ENCODE assay signal across 17 mouse cellular contexts in genomic region chr5:117667314-117667713, GRCm38 (mm10).
DNase-seq lines count a peak whose midpoint lies in the region; ATAC-seq and TF ChIP-seq lines count a peak whose summit lies in the region.
"Had no signal": no experiment of that assay in that cellular context is flagged by ENCODE, and none has a peak within 500 bp of the region (broad histone marks: within the 10 kb centered on the region; RNA-seq: fewer than 3 reads in every experiment).

No protein-coding gene starts in this region.

- no peak overlapping the region for H3K4me3 ChIP-seq in cerebellum, adult 2 months (replicated peaks; ENCODE audit: insufficient read depth, low read depth, low read length)
- H3K4me3 ChIP-seq in hindbrain, embryonic 14.5 days (replicated peaks; ENCODE audit: low read length), result no peak overlapping the region
- no peak overlapping the region for H3K4me3 ChIP-seq in hindbrain, postnatal 0 days (ENCODE audit: low read length)
- no peak overlapping the region for H3K4me3 ChIP-seq in lung, embryonic 16.5 days (ENCODE audit: low read length)
- H3K4me3 ChIP-seq in neural tube, embryonic 15.5 days (replicated peaks), result no peak overlapping the region
- H3K4me3 ChIP-seq: gastrocnemius, adult 2 months; heart, embryonic 10.5 days; midbrain, embryonic 10.5 days had no signal

- no peak for ATAC-seq in hindbrain, embryonic 14.5 days (ENCODE audit: low FRiP score)
- ATAC-seq in hindbrain, postnatal 0 days, result no peak
- ATAC-seq in lung, embryonic 16.5 days (ENCODE audit: low read depth), result peak; percentile 51
- no peak for ATAC-seq in neural tube, embryonic 15.5 days (ENCODE audit: low FRiP score)
- ATAC-seq: activated CD4-positive, CD25-positive, alpha-beta regulatory T cell, adult 4 months had no signal

- H3K4me1 ChIP-seq in cerebellum, adult 2 months (ENCODE audit: control insufficient read depth, insufficient read depth, low read length), result peaks cover 17% of the 10 kb centered on the region
- H3K4me1 ChIP-seq in hindbrain, embryonic 14.5 days (replicated peaks; ENCODE audit: control insufficient read depth, insufficient read depth, low read length), result peaks cover 19% of the 10 kb centered on the region; the same call in 1 of the 2 replicates
- H3K4me1 ChIP-seq in hindbrain, postnatal 0 days (ENCODE audit: insufficient read depth, low read length), result peaks cover 12% of the 10 kb centered on the region; the same call in 1 of the 2 replicates
- H3K4me1 ChIP-seq in lung, embryonic 16.5 days (replicated peaks; ENCODE audit: control insufficient read depth, insufficient read depth, low read length), result peaks cover 8% of the 10 kb centered on the region; the same call in 1 of the 2 replicates
- peaks cover 23% of the 10 kb centered on the region for H3K4me1 ChIP-seq in neural tube, embryonic 15.5 days

- H3K27me3 ChIP-seq in cerebellum, adult 2 months (ENCODE audit: control insufficient read depth, insufficient read depth, low read length), result no peaks in the 10 kb centered on the region
- H3K27me3 ChIP-seq in hindbrain, embryonic 14.5 days (ENCODE audit: control insufficient read depth, insufficient read depth, low read length), result no peaks in the 10 kb centered on the region
- H3K27me3 ChIP-seq in hindbrain, postnatal 0 days (ENCODE audit: insufficient read depth, low read length), result no peaks in the 10 kb centered on the region
- H3K27me3 ChIP-seq in lung, embryonic 16.5 days (ENCODE audit: control insufficient read depth, insufficient read depth, low read depth, low read length), result no peaks in the 10 kb centered on the region
- H3K27me3 ChIP-seq in neural tube, embryonic 15.5 days (replicated peaks), result no peaks in the 10 kb centered on the region

- TF ChIP-seq CTCF in cerebellum, adult 2 months (IDR thresholded peaks at IDR 0.05; ENCODE audit: borderline replicate concordance, insufficient read depth, low read depth, low read length), result no peak
- TF ChIP-seq CTCF in hindbrain, postnatal 0 days (IDR thresholded peaks at IDR 0.05; ENCODE audit: low read depth), result no peak

- no peaks in the 10 kb centered on the region for H3K36me3 ChIP-seq in hindbrain, embryonic 14.5 days (replicated peaks; ENCODE audit: control insufficient read depth, insufficient read depth)
- H3K36me3 ChIP-seq in hindbrain, postnatal 0 days (ENCODE audit: insufficient read depth, low read length), result no peaks in the 10 kb centered on the region
- no peaks in the 10 kb centered on the region for H3K36me3 ChIP-seq in lung, embryonic 16.5 days (ENCODE audit: control insufficient read depth, insufficient read depth, low read length)
- no peaks in the 10 kb centered on the region for H3K36me3 ChIP-seq in neural tube, embryonic 15.5 days
- H3K36me3 ChIP-seq: G1E; heart, embryonic 10.5 days; midbrain, embryonic 10.5 days had no signal

- H3K4me2 ChIP-seq in hindbrain, embryonic 14.5 days (replicated peaks), result no peak overlapping the region
- H3K4me2 ChIP-seq in hindbrain, postnatal 0 days (ENCODE audit: low read depth, low read length), result no peak overlapping the region
- no peak overlapping the region for H3K4me2 ChIP-seq in lung, embryonic 16.5 days (ENCODE audit: low read depth, low read length)
- no peak overlapping the region for H3K4me2 ChIP-seq in neural tube, embryonic 15.5 days

- 41% methylated on average over 3 of the region's 4 CpGs for WGBS in cerebellum, adult 2 months
- WGBS in hindbrain, embryonic 14.5 days, result 78% methylated on average over 3 of the region's 4 CpGs
- 44% methylated on average over 3 of the region's 4 CpGs for WGBS in hindbrain, postnatal 0 days
- 44% methylated on average over 3 of the region's 4 CpGs for WGBS in lung, embryonic 16.5 days
- 33% methylated on average over 3 of the region's 4 CpGs for WGBS in neural tube, embryonic 15.5 days

- no peaks in the 10 kb centered on the region for H3K9me3 ChIP-seq in hindbrain, embryonic 14.5 days (ENCODE audit: control insufficient read depth, low read length)
- no peaks in the 10 kb centered on the region for H3K9me3 ChIP-seq in hindbrain, postnatal 0 days (ENCODE audit: low read length)
- no peaks in the 10 kb centered on the region for H3K9me3 ChIP-seq in lung, embryonic 16.5 days (ENCODE audit: control insufficient read depth, low read length)
- no peaks in the 10 kb centered on the region for H3K9me3 ChIP-seq in neural tube, embryonic 15.5 days (replicated peaks)
- H3K9me3 ChIP-seq: heart, embryonic 10.5 days; midbrain, embryonic 10.5 days had no signal

- DNase-seq in cerebellum, adult 18-20 months, result peak; percentile 20 to 30
- no peak for DNase-seq in cerebellum, adult 2 months
- DNase-seq in hindbrain, embryonic 14.5 days (ENCODE audit: low spot score), result no peak
- DNase-seq in hindbrain, postnatal 0 days (ENCODE audit: low spot score), result no peak
- no peak for DNase-seq in lung, postnatal 10 days
- DNase-seq: adrenal gland, postnatal 10 days; gastrocnemius, adult 2 months; liver; right cerebral cortex, adult 18-20 months; thymus, postnatal 36 days had no signal

- no peak overlapping the region for H3K27ac ChIP-seq in cerebellum, adult 2 months (ENCODE audit: insufficient read depth, low read length)
- peak overlapping the region; percentile 43; the same call in 1 of the 2 replicates for H3K27ac ChIP-seq in hindbrain, embryonic 14.5 days
- no peak overlapping the region for H3K27ac ChIP-seq in hindbrain, postnatal 0 days
- H3K27ac ChIP-seq in lung, embryonic 16.5 days (ENCODE audit: low read length), result no peak overlapping the region
- H3K27ac ChIP-seq in neural tube, embryonic 15.5 days (replicated peaks), result 0 out of 2 replicates have a peak overlapping the region, but pooled peaks have one; percentile 23
- H3K27ac ChIP-seq: gastrocnemius, adult 2 months; heart, embryonic 10.5 days; macrophage; midbrain, embryonic 10.5 days had no signal

- H3K9ac ChIP-seq in hindbrain, embryonic 14.5 days, result no peak overlapping the region
- no peak overlapping the region for H3K9ac ChIP-seq in hindbrain, postnatal 0 days (replicated peaks; ENCODE audit: low read length)
- H3K9ac ChIP-seq in lung, embryonic 16.5 days (ENCODE audit: low read length), result no peak overlapping the region
- no peak overlapping the region for H3K9ac ChIP-seq in neural tube, embryonic 15.5 days (replicated peaks)

- TF ChIP-seq POLR2A in cerebellum, adult 2 months (IDR thresholded peaks at IDR 0.05; ENCODE audit: borderline replicate concordance, insufficient read depth, low read length), result no peak

Comparison
In these comparisons a context has a peak if more than half of its experiments do, and no peak if none do; other contexts are left out.
1. DNase-seq: peak in cerebellum, adult 18-20 months (2 of 2); none in cerebellum, adult 2 months (0 of 2), hindbrain, embryonic 14.5 days (single experiment), hindbrain, postnatal 0 days (single experiment) and lung, postnatal 10 days (single experiment).
2. H3K27ac ChIP-seq: peak in hindbrain, embryonic 14.5 days (single experiment) and neural tube, embryonic 15.5 days (single experiment); none in cerebellum, adult 2 months (single experiment), hindbrain, postnatal 0 days (single experiment) and lung, embryonic 16.5 days (single experiment).